10 mouse cellular contexts compared by ENCODE assay signal in the genomic region with DNA sequence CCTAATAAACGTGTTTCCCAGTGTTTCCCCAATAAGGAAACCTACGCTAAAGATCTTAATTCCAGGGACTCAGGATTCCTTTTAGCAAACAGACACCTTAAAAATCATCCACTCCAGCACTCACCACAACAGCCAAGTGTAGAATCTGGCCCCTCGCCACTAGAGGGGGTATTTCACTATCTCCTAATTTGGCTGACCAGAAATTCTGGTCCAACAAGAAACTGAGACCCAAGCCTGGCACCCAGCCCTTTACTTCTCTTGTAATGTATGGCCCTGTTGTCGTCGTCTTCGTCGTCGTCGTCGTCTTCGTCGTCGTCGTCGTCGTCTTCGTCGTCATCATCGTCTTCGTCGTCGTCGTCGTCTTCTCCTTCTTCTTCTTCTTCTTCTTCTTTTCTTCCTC. TPM values are rescaled to one million over a fixed set of nuclear protein-coding genes. Genes with fewer than 3 reads are reported as not detected.
DNase-seq lines count a peak whose midpoint lies in the region; ATAC-seq and TF ChIP-seq lines count a peak whose summit lies in the region.
"Had no signal": no experiment of that assay in that cellular context is flagged by ENCODE, and none has a peak within 500 bp of the region (broad histone marks: within the 10 kb centered on the region; RNA-seq: fewer than 3 reads in every experiment).

No protein-coding gene starts in this region.

- H3K9ac ChIP-seq in kidney, postnatal 0 days (ENCODE audit: low read depth, low read length), result no peak overlapping the region
- H3K9ac ChIP-seq in kidney, embryonic 16.5 days (replicated peaks; ENCODE audit: low read length), result no peak overlapping the region
- H3K9ac ChIP-seq in MEL (ENCODE audit: control insufficient read depth, low read depth, low read length, poor library complexity, severe bottlenecking), result no peak overlapping the region
- H3K9ac ChIP-seq in lung, embryonic 14.5 days, result no peak overlapping the region
- no peak overlapping the region for H3K9ac ChIP-seq in neural tube, embryonic 15.5 days (replicated peaks)
- H3K9ac ChIP-seq: liver, embryonic 13.5 days had no signal

- WGBS in kidney, postnatal 0 days, result 71% methylated on average over 24 of the region's 24 CpGs
- WGBS in kidney, embryonic 16.5 days, result 74% methylated on average over 24 of the region's 24 CpGs
- 69% methylated on average over 24 of the region's 24 CpGs for WGBS in lung, embryonic 14.5 days
- 65% methylated on average over 24 of the region's 24 CpGs for WGBS in neural tube, embryonic 15.5 days

- no peak for ATAC-seq in kidney, postnatal 0 days (replicated peaks; ENCODE audit: low FRiP score, low read depth)
- no peak for ATAC-seq in kidney, embryonic 16.5 days (ENCODE audit: low FRiP score, low TSS enrichment)
- ATAC-seq in lung, embryonic 14.5 days (ENCODE audit: insufficient read depth), result no peak
- no peak for ATAC-seq in neural tube, embryonic 15.5 days (ENCODE audit: low FRiP score)

- no peak for TF ChIP-seq EP300 in MEL (IDR thresholded peaks at IDR 0.05; ENCODE audit: low read depth in 1 of 2, low read length in 2 of 2)

- peak; percentile 46 for DNase-seq in kidney, postnatal 0 days (ENCODE audit: low spot score)
- peak; percentile 68 to 76 for DNase-seq in B cell, adult 2 months
- peak; percentile 46 for DNase-seq in MEL (ENCODE audit: low read depth, low spot score)
- peak; percentile 59 for DNase-seq in lung, embryonic 14.5 days
- DNase-seq in gastrocnemius, postnatal 10 days, result no peak
- no peak for DNase-seq in heart, postnatal 14 days
- DNase-seq: cerebellum, adult 11 months; liver, embryonic 13.5 days had no signal

- no peaks in the 10 kb centered on the region for H3K79me2 ChIP-seq in MEL (ENCODE audit: control insufficient read depth, insufficient read depth, low read length, poor library complexity)

- peak; percentile 60 for TF ChIP-seq CTCF in kidney, postnatal 0 days (IDR thresholded peaks at IDR 0.05; ENCODE audit: low read depth)
- TF ChIP-seq CTCF in MEL (IDR thresholded peaks at IDR 0.05 in 2 of 3, conservative IDR thresholded peaks at IDR 0.05 in 1 of 3; ENCODE audit: control insufficient read depth in 1 of 3, insufficient read depth in 1 of 3, low read depth in 2 of 3, low read length in 3 of 3, poor library complexity in 1 of 3, severe bottlenecking in 1 of 3), result peak; percentile 37 to 67 (median 48)
- TF ChIP-seq CTCF in lung, embryonic 14.5 days (IDR thresholded peaks at IDR 0.05; ENCODE audit: low read depth), result peak; percentile 47

- no peaks in the 10 kb centered on the region for H3K27me3 ChIP-seq in kidney, postnatal 0 days (ENCODE audit: insufficient read depth, low read length)
- no peaks in the 10 kb centered on the region for H3K27me3 ChIP-seq in kidney, embryonic 16.5 days (ENCODE audit: insufficient read depth, low read length)
- no peaks in the 10 kb centered on the region for H3K27me3 ChIP-seq in MEL (ENCODE audit: control insufficient read depth in 1 of 2, insufficient read depth in 2 of 2, low read length in 2 of 2)
- H3K27me3 ChIP-seq in lung, embryonic 14.5 days (ENCODE audit: insufficient read depth, low read length), result no peaks in the 10 kb centered on the region
- no peaks in the 10 kb centered on the region for H3K27me3 ChIP-seq in neural tube, embryonic 15.5 days (replicated peaks)
- H3K27me3 ChIP-seq: liver, embryonic 13.5 days had no signal

- H3K4me3 ChIP-seq in kidney, postnatal 0 days (replicated peaks; ENCODE audit: low read depth, low read length), result no peak overlapping the region
- no peak overlapping the region for H3K4me3 ChIP-seq in kidney, embryonic 16.5 days (ENCODE audit: low read length)
- H3K4me3 ChIP-seq in MEL (ENCODE audit: control insufficient read depth in 1 of 2, insufficient read depth in 1 of 2, low read depth in 2 of 2, low read length in 2 of 2), result no peak overlapping the region
- no peak overlapping the region for H3K4me3 ChIP-seq in lung, embryonic 14.5 days (ENCODE audit: low read depth, low read length)
- no peak overlapping the region for H3K4me3 ChIP-seq in neural tube, embryonic 15.5 days (replicated peaks)
- H3K4me3 ChIP-seq: liver, embryonic 13.5 days had no signal

- no peak overlapping the region for H3K4me2 ChIP-seq in kidney, postnatal 0 days (ENCODE audit: low read length)
- H3K4me2 ChIP-seq in kidney, embryonic 16.5 days (replicated peaks; ENCODE audit: low read depth, low read length), result no peak overlapping the region
- H3K4me2 ChIP-seq in lung, embryonic 14.5 days, result no peak overlapping the region
- H3K4me2 ChIP-seq in neural tube, embryonic 15.5 days, result no peak overlapping the region
- H3K4me2 ChIP-seq: liver, embryonic 13.5 days had no signal

- no peaks in the 10 kb centered on the region for H3K9me3 ChIP-seq in kidney, postnatal 0 days (replicated peaks; ENCODE audit: low read length)
- H3K9me3 ChIP-seq in kidney, embryonic 16.5 days (ENCODE audit: low read length), result no peaks in the 10 kb centered on the region
- no peaks in the 10 kb centered on the region for H3K9me3 ChIP-seq in MEL (replicated peaks; ENCODE audit: insufficient read depth, low read length)
- H3K9me3 ChIP-seq in lung, embryonic 14.5 days (ENCODE audit: low read depth, low read length), result no peaks in the 10 kb centered on the region
- H3K9me3 ChIP-seq in neural tube, embryonic 15.5 days (replicated peaks), result no peaks in the 10 kb centered on the region
- H3K9me3 ChIP-seq: liver, embryonic 13.5 days had no signal

- TF ChIP-seq RAD21 in MEL (IDR thresholded peaks at IDR 0.05; ENCODE audit: low read depth, low read length), result peak; percentile 57

- H3K4me1 ChIP-seq in kidney, postnatal 0 days (replicated peaks; ENCODE audit: insufficient read depth, low read length), result no peaks in the 10 kb centered on the region
- H3K4me1 ChIP-seq in kidney, embryonic 16.5 days (ENCODE audit: insufficient read depth, low read length), result no peaks in the 10 kb centered on the region
- H3K4me1 ChIP-seq in MEL (ENCODE audit: control insufficient read depth in 1 of 2, insufficient read depth in 2 of 2, low read length in 2 of 2), result no peaks in the 10 kb centered on the region
- H3K4me1 ChIP-seq in lung, embryonic 14.5 days (ENCODE audit: insufficient read depth), result no peaks in the 10 kb centered on the region
- no peaks in the 10 kb centered on the region for H3K4me1 ChIP-seq in neural tube, embryonic 15.5 days
- H3K4me1 ChIP-seq: liver, embryonic 13.5 days had no signal

- H3K36me3 ChIP-seq in kidney, postnatal 0 days (ENCODE audit: insufficient read depth, low read length), result no peaks in the 10 kb centered on the region
- no peaks in the 10 kb centered on the region for H3K36me3 ChIP-seq in kidney, embryonic 16.5 days (ENCODE audit: insufficient read depth, low read length)
- H3K36me3 ChIP-seq in MEL (ENCODE audit: control insufficient read depth in 1 of 2, insufficient read depth in 2 of 2, low read length in 2 of 2), result no peaks in the 10 kb centered on the region
- no peaks in the 10 kb centered on the region for H3K36me3 ChIP-seq in lung, embryonic 14.5 days (ENCODE audit: insufficient read depth)
- H3K36me3 ChIP-seq in neural tube, embryonic 15.5 days, result 0 out of 2 replicates have a peak, but pooled peaks cover 3% of the 10 kb centered on the region
- H3K36me3 ChIP-seq: liver, embryonic 13.5 days had no signal

- intact Hi-C loops in heart, postnatal 14 days (cut with DNase I), result no loop called here

- no peak overlapping the region for H3K27ac ChIP-seq in kidney, postnatal 0 days
- no peak overlapping the region for H3K27ac ChIP-seq in kidney, embryonic 16.5 days (ENCODE audit: low read length)
- no peak overlapping the region for H3K27ac ChIP-seq in MEL (ENCODE audit: control insufficient read depth, low read depth, low read length)
- H3K27ac ChIP-seq in lung, embryonic 14.5 days (ENCODE audit: low read depth), result no peak overlapping the region
- H3K27ac ChIP-seq in neural tube, embryonic 15.5 days (replicated peaks), result no peak overlapping the region
- H3K27ac ChIP-seq: liver, embryonic 13.5 days had no signal

- no peak for TF ChIP-seq POLR2A in MEL (IDR thresholded peaks at IDR 0.05; ENCODE audit: control insufficient read depth in 1 of 2, insufficient read depth in 1 of 2, low read depth in 1 of 2, low read length in 2 of 2, poor library complexity in 1 of 2)

TF ChIP-seq in MEL, 35 proteins besides CTCF, POLR2A, EP300 and RAD21:
- no peak for TF ChIP-seq GABPA (IDR thresholded peaks at IDR 0.05; ENCODE audit: low read depth, low read length)
- TF ChIP-seq ZC3H11A (IDR thresholded peaks at IDR 0.05; ENCODE audit: low read depth, low read length), result peak; percentile 31; the same call in 1 of the 2 replicates
- no peak for TF ChIP-seq ETS1 (IDR thresholded peaks at IDR 0.05; ENCODE audit: low read depth, low read length)
- TF ChIP-seq ZNF384 (IDR thresholded peaks at IDR 0.05; ENCODE audit: low read depth, low read length), result no peak
- no peak for TF ChIP-seq BHLHE40 (IDR thresholded peaks at IDR 0.05; ENCODE audit: borderline replicate concordance, low read depth, low read length)
- TF ChIP-seq MAZ (IDR thresholded peaks at IDR 0.05; ENCODE audit: low read depth, low read length), result no peak
- no peak for TF ChIP-seq HCFC1 (IDR thresholded peaks at IDR 0.05; ENCODE audit: low read depth, low read length)
- TF ChIP-seq GATA1 (IDR thresholded peaks at IDR 0.05; ENCODE audit: low read depth, low read length), result no peak
- TF ChIP-seq SMC3 (IDR thresholded peaks at IDR 0.05; ENCODE audit: low read depth, low read length), result peak; percentile 65
- TF ChIP-seq NELFE (IDR thresholded peaks at IDR 0.05; ENCODE audit: low read depth, low read length), result no peak
- no peak for TF ChIP-seq MYC (IDR thresholded peaks at IDR 0.05; ENCODE audit: low read depth, low read length)

RNA-seq across cellular contexts. Expression of a gene that starts 15.3 kb away (rescaled TPM):
- polyA plus RNA-seq in kidney, postnatal 0 days (2015; fragmentation: Nextera tagmentation; extraction: Ambion mirVana), result 0.04 and 0.10 TPM in 2 replicates
- polyA plus RNA-seq in kidney, embryonic 16.5 days (2015; fragmentation: Nextera tagmentation; extraction: Ambion mirVana), result 0.10 TPM in 1 of 2 replicates, not detected in the other
- 0.03 TPM in 1 of 2 replicates, not detected in the other for total RNA-seq in MEL (2012; rRNA removed)
- under 1 TPM in 1 of 2 experiments, not detected in 1; 0.17 TPM for polyA plus RNA-seq in MEL (2012; ENCODE audit: insufficient read depth in 1 of 2, insufficient read length in 2 of 2, low read depth in 1 of 2, low replicate concordance in 2 of 2, missing spikeins in 1 of 2)
- polyA plus RNA-seq in lung, embryonic 14.5 days (2014; fragmentation: Nextera tagmentation; extraction: Ambion mirVana), result 0.12 and 0.22 TPM in 2 replicates
- polyA plus RNA-seq in neural tube, embryonic 15.5 days (2015; fragmentation: Nextera tagmentation; extraction: Ambion mirVana), result 1.8 and 2.7 TPM in 2 replicates
- total RNA-seq in gastrocnemius, postnatal 10 days (2021), result 1 to 10 TPM; 2.2 TPM
- total RNA-seq in heart, postnatal 14 days (2021), result 10 to 100 TPM in 1 of 2 experiments, 1 to 10 TPM in 1; 4.0 to 12.0 TPM
- polyA plus RNA-seq: liver, embryonic 13.5 days had no signal

Comparison
In these comparisons a context has a peak if more than half of its experiments do, and no peak if none do; other contexts are left out.
1. DNase-seq: peak in kidney, postnatal 0 days (single experiment), B cell, adult 2 months (2 of 2), MEL (single experiment) and lung, embryonic 14.5 days (single experiment); none in gastrocnemius, postnatal 10 days (single experiment) and heart, postnatal 14 days (0 of 2).
2. Peak in every context shown above with its lines, with median percentiles within 50 percentile points of each other: CTCF ChIP-seq.